Mouse (Mus musculus) T-cell, adult 2 months (primary cell): ENCODE measurements around the gene Gtsf1l.

Source experiments
- DNase-seq: peaks from one replicate; pipeline ENCODE4 v3.0.0; 2022; ENCODE audit warnings: low spot score

Gene Gtsf1l

GRCm38 (mm10) chr2:163049116-163049515, 38.5 kb downstream of the Gtsf1l start:
- no peak for DNase-seq

- peak; percentile 44 for DNase-seq
Measured at GRCm38 (mm10) chr2:163048125-163048524, 39.5 kb downstream of the Gtsf1l start.

GRCm38 (mm10) chr2:163039940-163040339, 47.7 kb downstream of the Gtsf1l start:
- no peak for DNase-seq
